In genomic region chr15:78248410-78248809, GRCm38 (mm10) we compare ENCODE assay signal across 15 mouse cellular contexts. TPM values are rescaled to one million over a fixed set of nuclear protein-coding genes. Genes with fewer than 3 reads are reported as not detected.
DNase-seq lines count a peak whose midpoint lies in the region; ATAC-seq and TF ChIP-seq lines count a peak whose summit lies in the region.
"Had no signal": no experiment of that assay in that cellular context is flagged by ENCODE, and none has a peak within 500 bp of the region (broad histone marks: within the 10 kb centered on the region; RNA-seq: fewer than 3 reads in every experiment).

No protein-coding gene starts in this region.

- peak overlapping the region in 1 of 3 experiments; percentile 44 for H3K4me3 ChIP-seq in CH12.LX (replicated peaks in 1 of 3; ENCODE audit: low read depth in 2 of 3, low read length in 2 of 3, poor library complexity in 1 of 3)
- no peak overlapping the region for H3K4me3 ChIP-seq in midbrain, embryonic 15.5 days
- H3K4me3 ChIP-seq: embryonic facial prominence, embryonic 13.5 days; heart, adult 2 months; limb, embryonic 13.5 days; midbrain, embryonic 12.5 days had no signal

- TF ChIP-seq POLR2A in CH12.LX (IDR thresholded peaks at IDR 0.05; ENCODE audit: low read depth, low read length), result no peak; the same call in 1 of the 2 replicates

- H3K9ac ChIP-seq in CH12.LX (ENCODE audit: insufficient read depth, low read depth), result peak overlapping the region; percentile 10; the same call in 1 of the 2 replicates
- no peak overlapping the region for H3K9ac ChIP-seq in midbrain, embryonic 15.5 days
- H3K9ac ChIP-seq: embryonic facial prominence, embryonic 13.5 days; limb, embryonic 13.5 days; midbrain, embryonic 12.5 days had no signal

- dilution Hi-C loops in CH12.LX (cut with MboI; ENCODE audit: extremely low pct_ligation_motif_present, extremely low pct_unique_long_range_greater_than_20kb, low sequenced_read_pairs), result no loop called here

- H3K36me3 ChIP-seq in CH12.LX (replicated peaks in 1 of 2; ENCODE audit: control insufficient read depth in 1 of 2, insufficient read depth in 1 of 2, low read length in 1 of 2), result peaks cover 47 to 49% of the 10 kb centered on the region in 2 experiments
- H3K36me3 ChIP-seq in midbrain, embryonic 15.5 days (replicated peaks), result no peaks in the 10 kb centered on the region
- H3K36me3 ChIP-seq: embryonic facial prominence, embryonic 13.5 days; limb, embryonic 13.5 days; midbrain, embryonic 12.5 days had no signal

- peak; percentile 68 for DNase-seq in CH12.LX (ENCODE audit: extremely low read depth)
- DNase-seq in thymus, postnatal 0 days (ENCODE audit: low spot score), result peak; percentile 31
- DNase-seq in kidney, adult 18-20 months, result no peak
- no peak for DNase-seq in adrenal gland, postnatal 4 days (ENCODE audit: low spot score in 2 of 2)
- DNase-seq: adrenal gland, adult 8-10 months; cerebellum, adult 9-11 months; heart, postnatal 4 days had no signal

- peak overlapping the region; percentile 98 for H3K27ac ChIP-seq in CH12.LX (ENCODE audit: insufficient read depth, low read depth)
- H3K27ac ChIP-seq in midbrain, embryonic 15.5 days, result no peak overlapping the region
- H3K27ac ChIP-seq: embryonic facial prominence, embryonic 13.5 days; heart, adult 2 months; limb, embryonic 13.5 days; midbrain, embryonic 12.5 days had no signal

- 70% methylated on average over 3 of the region's 3 CpGs for WGBS in midbrain, embryonic 15.5 days

- in situ Hi-C loops in CH12.LX (cut with MboI; ENCODE audit: low pct_ligation_motif_present, low pct_unique_long_range_greater_than_20kb, low sequenced_read_pairs), result loop anchor here (5.0 to 10.0 kb wide), 2 partner anchors 66 to 274 kb away; partner anchors contain the start of gene Eif3d

- TF ChIP-seq EP300 in CH12.LX (IDR thresholded peaks at IDR 0.05; ENCODE audit: low read length), result no peak

- no peaks in the 10 kb centered on the region for H3K9me3 ChIP-seq in CH12.LX (replicated peaks; ENCODE audit: low read length)
- H3K9me3 ChIP-seq in midbrain, embryonic 15.5 days, result no peaks in the 10 kb centered on the region
- H3K9me3 ChIP-seq: embryonic facial prominence, embryonic 13.5 days; limb, embryonic 13.5 days; midbrain, embryonic 12.5 days had no signal

- peaks cover 24% of the 10 kb centered on the region for H3K79me2 ChIP-seq in CH12.LX (replicated peaks; ENCODE audit: control insufficient read depth, extremely low read depth, insufficient read depth, poor library complexity, severe bottlenecking)

- H3K27me3 ChIP-seq in CH12.LX (replicated peaks), result no peaks in the 10 kb centered on the region
- H3K27me3 ChIP-seq in midbrain, embryonic 15.5 days (replicated peaks), result no peaks in the 10 kb centered on the region

- TF ChIP-seq RAD21 in CH12.LX (IDR thresholded peaks at IDR 0.05; ENCODE audit: low read depth, low read length), result no peak; the same call in 1 of the 2 replicates

- TF ChIP-seq CTCF in CH12.LX (conservative IDR thresholded peaks at IDR 0.05 in 1 of 2, IDR thresholded peaks at IDR 0.05 in 1 of 2; ENCODE audit: low read depth in 2 of 2, low read length in 2 of 2), result no peak; a peak in 1 of 4 replicates

- peaks cover 34 to 62% of the 10 kb centered on the region in 2 experiments for H3K4me1 ChIP-seq in CH12.LX (ENCODE audit: control insufficient read depth in 1 of 2, insufficient read depth in 2 of 2)
- H3K4me1 ChIP-seq in midbrain, embryonic 15.5 days, result no peaks in the 10 kb centered on the region
- H3K4me1 ChIP-seq: embryonic facial prominence, embryonic 13.5 days; limb, embryonic 13.5 days; midbrain, embryonic 12.5 days had no signal

- peak; percentile 52 to 54; a peak in 3 of 4 replicates for ATAC-seq in hematopoietic stem cell, adult 5-6 weeks (replicated peaks in 1 of 2; ENCODE audit: insufficient read depth in 1 of 2, low FRiP score in 2 of 2, low TSS enrichment in 1 of 2, low read depth in 1 of 2, poor library complexity in 2 of 2, severe bottlenecking in 2 of 2)
- peak; percentile 41 for ATAC-seq in megakaryocyte, adult 5-6 weeks (ENCODE audit: poor library complexity, severe bottlenecking)
- ATAC-seq in midbrain, embryonic 15.5 days (replicated peaks), result no peak
- ATAC-seq: forebrain, embryonic 14.5 days had no signal

- peak overlapping the region; percentile 86 for H3K4me2 ChIP-seq in CH12.LX (ENCODE audit: insufficient read depth, low read depth, poor library complexity, severe bottlenecking)
- H3K4me2 ChIP-seq in midbrain, embryonic 15.5 days, result no peak overlapping the region
- H3K4me2 ChIP-seq: embryonic facial prominence, embryonic 13.5 days; limb, embryonic 13.5 days; midbrain, embryonic 12.5 days had no signal

TF ChIP-seq in CH12.LX, 34 proteins besides CTCF, POLR2A, EP300 and RAD21:
- TF ChIP-seq MAX (IDR thresholded peaks at IDR 0.05; ENCODE audit: low read length) (no peak; the same call in 1 of the 2 replicates), RCOR1 (conservative IDR thresholded peaks at IDR 0.05; ENCODE audit: low read depth, low read length) (no peak), MEF2A (IDR thresholded peaks at IDR 0.05; ENCODE audit: borderline replicate concordance, low read depth, low read length) (peak; percentile 26; the same call in 1 of the 2 replicates), NELFE (IDR thresholded peaks at IDR 0.05; ENCODE audit: low read depth, low read length) (no peak), E2F4 (IDR thresholded peaks at IDR 0.05; ENCODE audit: insufficient replicate concordance, low read depth, low read length) (no peak), USF1 (IDR thresholded peaks at IDR 0.05; ENCODE audit: low read depth, low read length) (no peak), KAT2A (IDR thresholded peaks at IDR 0.05; ENCODE audit: insufficient replicate concordance, low read length) (no peak), UBTF (IDR thresholded peaks at IDR 0.05; ENCODE audit: low read depth, low read length) (no peak), MYC (IDR thresholded peaks at IDR 0.05; ENCODE audit: low read depth, low read length) (peak; percentile 58; the same call in 1 of the 2 replicates), TCF12 (IDR thresholded peaks at IDR 0.05; ENCODE audit: low read depth, low read length) (peak; percentile 65; the same call in 1 of the 2 replicates), POLR2AphosphoS2 (IDR thresholded peaks at IDR 0.05; ENCODE audit: low read depth, low read length) (0 out of 2 replicates have a peak, but pooled peaks have one; percentile 26), ZNF384 (IDR thresholded peaks at IDR 0.05; ENCODE audit: low read depth, low read length) (no peak), ELF1 (IDR thresholded peaks at IDR 0.05; ENCODE audit: low read depth, low read length) (peak; percentile 90), CHD2 (IDR thresholded peaks at IDR 0.05; ENCODE audit: low read length) (no peak), JUND (conservative IDR thresholded peaks at IDR 0.05; ENCODE audit: low read depth, low read length) (no peak), ZMIZ1 (IDR thresholded peaks at IDR 0.05; ENCODE audit: low read depth, low read length) (no peak), SMC3 (IDR thresholded peaks at IDR 0.05; ENCODE audit: low read depth, low read length) (0 out of 2 replicates have a peak, but pooled peaks have one; percentile 21), TBP (conservative IDR thresholded peaks at IDR 0.05; ENCODE audit: low read depth, low read length) (no peak), HCFC1 (IDR thresholded peaks at IDR 0.05; ENCODE audit: low read depth, low read length) (no peak), MXI1 (IDR thresholded peaks at IDR 0.05; ENCODE audit: low read depth, low read length) (peak; percentile 59; the same call in 1 of the 2 replicates), PAX5 (IDR thresholded peaks at IDR 0.05; ENCODE audit: low read length) (no peak), BHLHE40 (IDR thresholded peaks at IDR 0.05; ENCODE audit: low read depth, low read length) (peak; percentile 66), NRF1 (IDR thresholded peaks at IDR 0.05; ENCODE audit: low read depth, low read length) (no peak), ZC3H11A (IDR thresholded peaks at IDR 0.05; ENCODE audit: low read depth, low read length) (no peak)

RNA-seq across cellular contexts. Expression of gene Ncf4, which starts 3.8 kb away (rescaled TPM):
- total RNA-seq in CH12.LX (2012; rRNA removed) (213 and 339 TPM in 2 replicates), CH12.LX (2014; rRNA removed) (177 and 188 TPM in 2 replicates)
- polyA plus RNA-seq in CH12.LX (2012; ENCODE audit: insufficient read length, low read depth), result 118 and 145 TPM in 2 replicates
- 55.9 and 70.4 TPM in 2 replicates for total RNA-seq in hematopoietic stem cell, adult 5-6 weeks (2017)
- 367 and 392 TPM in 2 replicates for total RNA-seq in megakaryocyte, adult 5-6 weeks (2015)
- total RNA-seq in megakaryocyte, adult 5-6 weeks (2017), result 250 and 266 TPM in 2 replicates
- 18.5 and 19.8 TPM in 2 replicates for polyA plus RNA-seq in thymus, postnatal 0 days (2015; fragmentation: Nextera tagmentation; extraction: Ambion mirVana)
- total RNA-seq in adrenal gland, postnatal 4 days (2021), result 1 to 10 TPM; 3.6 to 4.9 TPM
- 1.4 and 1.5 TPM in 2 replicates for polyA plus RNA-seq in midbrain, embryonic 15.5 days (2015; fragmentation: Nextera tagmentation; extraction: Ambion mirVana)

RNA-seq across cellular contexts. Expression of gene Pvalb, which starts 42.2 kb away (rescaled TPM):
- total RNA-seq in CH12.LX (2012; rRNA removed) (11.8 and 12.8 TPM in 2 replicates), CH12.LX (2014; rRNA removed) (10.0 and 11.4 TPM in 2 replicates)
- 16.4 and 21.0 TPM in 2 replicates for polyA plus RNA-seq in CH12.LX (2012; ENCODE audit: insufficient read length, low read depth)
- not detected in 2 replicates for total RNA-seq in hematopoietic stem cell, adult 5-6 weeks (2017)
- total RNA-seq in megakaryocyte, adult 5-6 weeks (2015), result not detected in 2 replicates
- not detected in 2 replicates for total RNA-seq in megakaryocyte, adult 5-6 weeks (2017)
- polyA plus RNA-seq in thymus, postnatal 0 days (2015; fragmentation: Nextera tagmentation; extraction: Ambion mirVana), result 1.1 and 1.4 TPM in 2 replicates
- 10 to 100 TPM in 1 of 2 experiments, 1 to 10 TPM in 1; 2.8 to 13.4 TPM for total RNA-seq in adrenal gland, postnatal 4 days (2021)
- 1.7 and 3.0 TPM in 2 replicates for polyA plus RNA-seq in midbrain, embryonic 15.5 days (2015; fragmentation: Nextera tagmentation; extraction: Ambion mirVana)
- total RNA-seq: adrenal gland, adult 8-10 months had no signal
- polyA plus RNA-seq: embryonic facial prominence, embryonic 13.5 days had no signal

RNA-seq across cellular contexts. Expression of gene Csf2rb2, which starts 57.1 kb away (rescaled TPM):
- total RNA-seq in CH12.LX (2012; rRNA removed) (15.6 and 21.6 TPM in 2 replicates), CH12.LX (2014; rRNA removed) (9.9 and 14.8 TPM in 2 replicates)
- 56.5 and 56.6 TPM in 2 replicates for polyA plus RNA-seq in CH12.LX (2012; ENCODE audit: insufficient read length, low read depth)
- 1.7 and 3.3 TPM in 2 replicates for total RNA-seq in hematopoietic stem cell, adult 5-6 weeks (2017)
- 34.0 and 38.5 TPM in 2 replicates for total RNA-seq in megakaryocyte, adult 5-6 weeks (2015)
- total RNA-seq in megakaryocyte, adult 5-6 weeks (2017), result 8.2 and 12.2 TPM in 2 replicates
- 1.2 and 1.3 TPM in 2 replicates for polyA plus RNA-seq in thymus, postnatal 0 days (2015; fragmentation: Nextera tagmentation; extraction: Ambion mirVana)
- total RNA-seq in adrenal gland, postnatal 4 days (2021), result 1 to 10 TPM; 1.7 to 2.1 TPM
- 0.12 and 0.29 TPM in 2 replicates for polyA plus RNA-seq in midbrain, embryonic 15.5 days (2015; fragmentation: Nextera tagmentation; extraction: Ambion mirVana)
- polyA plus RNA-seq: forebrain, embryonic 14.5 days had no signal

Comparison
In these comparisons a context has a peak if more than half of its experiments do, and no peak if none do; other contexts are left out.
1. DNase-seq: peak in CH12.LX (single experiment) and thymus, postnatal 0 days (single experiment); none in kidney, adult 18-20 months (single experiment) and adrenal gland, postnatal 4 days (0 of 2).